29 mouse cellular contexts compared by ENCODE assay signal in the genomic region with DNA sequence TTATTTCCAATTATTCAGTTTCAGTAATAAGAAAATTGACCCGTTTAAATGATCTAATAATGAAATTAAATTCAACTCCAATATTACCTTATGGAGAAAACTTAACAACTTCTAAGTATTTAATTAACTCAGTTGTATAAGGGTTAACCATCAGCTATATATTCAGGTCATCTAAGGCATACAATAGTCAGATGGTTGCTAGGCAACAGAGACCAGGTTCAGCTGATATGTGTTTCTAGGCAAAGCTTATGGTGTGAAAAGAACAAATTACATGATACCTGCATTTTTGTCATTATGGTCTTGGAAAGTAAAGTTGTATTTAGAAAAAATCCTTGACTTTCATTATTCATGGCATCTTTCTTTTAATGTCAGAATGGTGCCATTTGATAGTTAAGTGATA.
DNase-seq lines count a peak whose midpoint lies in the region; ATAC-seq and TF ChIP-seq lines count a peak whose summit lies in the region.
"Had no signal": no experiment of that assay in that cellular context is flagged by ENCODE, and none has a peak within 500 bp of the region (broad histone marks: within the 10 kb centered on the region; RNA-seq: fewer than 3 reads in every experiment).

No protein-coding gene starts in this region.

- no peak for TF ChIP-seq CTCF in brain, embryonic 14.5 days (IDR thresholded peaks at IDR 0.05; ENCODE audit: borderline replicate concordance, extremely low read depth, insufficient read depth, insufficient read length)

- no peak for ATAC-seq in forebrain, embryonic 14.5 days
- ATAC-seq in forebrain, embryonic 11.5 days (replicated peaks; ENCODE audit: low FRiP score), result no peak
- no peak for ATAC-seq in midbrain, embryonic 14.5 days (ENCODE audit: low FRiP score, low TSS enrichment)
- no peak for ATAC-seq in midbrain, embryonic 11.5 days (ENCODE audit: low FRiP score)
- ATAC-seq: forebrain, embryonic 15.5 days; inflammation-experienced regulatory T-cells, adult 6 months; intestine, embryonic 16.5 days; Patski had no signal

- H3K4me2 ChIP-seq in forebrain, embryonic 14.5 days (ENCODE audit: low read length), result no peak overlapping the region
- H3K4me2 ChIP-seq in forebrain, embryonic 11.5 days (ENCODE audit: low read depth, low read length, severe bottlenecking), result no peak overlapping the region
- no peak overlapping the region for H3K4me2 ChIP-seq in midbrain, embryonic 14.5 days (ENCODE audit: low read length)
- H3K4me2 ChIP-seq in midbrain, embryonic 11.5 days, result no peak overlapping the region
- H3K4me2 ChIP-seq: forebrain, embryonic 15.5 days; heart, embryonic 12.5 days; heart, embryonic 15.5 days; hindbrain, embryonic 12.5 days; hindbrain, embryonic 15.5 days had no signal

- no peaks in the 10 kb centered on the region for H3K27me3 ChIP-seq in forebrain, embryonic 14.5 days (replicated peaks; ENCODE audit: control insufficient read depth, insufficient read depth, low read length)
- no peaks in the 10 kb centered on the region for H3K27me3 ChIP-seq in forebrain, embryonic 11.5 days (ENCODE audit: control insufficient read depth, insufficient read depth, low read length)
- no peaks in the 10 kb centered on the region for H3K27me3 ChIP-seq in midbrain, embryonic 14.5 days (ENCODE audit: control insufficient read depth, insufficient read depth, low read length)
- no peaks in the 10 kb centered on the region for H3K27me3 ChIP-seq in midbrain, embryonic 11.5 days (ENCODE audit: control insufficient read depth, insufficient read depth, low read length)
- H3K27me3 ChIP-seq: CH12.LX; forebrain, embryonic 15.5 days; heart, embryonic 12.5 days; heart, embryonic 15.5 days; hindbrain, embryonic 12.5 days; hindbrain, embryonic 15.5 days had no signal

- no peaks in the 10 kb centered on the region for H3K4me1 ChIP-seq in forebrain, embryonic 14.5 days (ENCODE audit: control insufficient read depth, insufficient read depth, low read length)
- no peaks in the 10 kb centered on the region for H3K4me1 ChIP-seq in forebrain, embryonic 11.5 days (replicated peaks; ENCODE audit: control insufficient read depth, insufficient read depth, low read length)
- no peaks in the 10 kb centered on the region for H3K4me1 ChIP-seq in midbrain, embryonic 14.5 days (ENCODE audit: control insufficient read depth, insufficient read depth, low read length)
- no peaks in the 10 kb centered on the region for H3K4me1 ChIP-seq in midbrain, embryonic 11.5 days (ENCODE audit: control insufficient read depth, insufficient read depth, low read length)
- H3K4me1 ChIP-seq: forebrain, embryonic 10.5 days; forebrain, embryonic 15.5 days; heart, embryonic 12.5 days; heart, embryonic 15.5 days; hindbrain, embryonic 12.5 days; hindbrain, embryonic 15.5 days had no signal

- no peak overlapping the region for H3K27ac ChIP-seq in forebrain, embryonic 14.5 days (ENCODE audit: low read depth, low read length)
- H3K27ac ChIP-seq in forebrain, embryonic 11.5 days (ENCODE audit: low read depth, low read length), result no peak overlapping the region
- H3K27ac ChIP-seq in midbrain, embryonic 14.5 days (replicated peaks; ENCODE audit: low read depth, low read length), result no peak overlapping the region
- no peak overlapping the region for H3K27ac ChIP-seq in midbrain, embryonic 11.5 days (ENCODE audit: low read depth, low read length)
- H3K27ac ChIP-seq: forebrain, embryonic 10.5 days; forebrain, embryonic 15.5 days; heart, embryonic 15.5 days; hindbrain, embryonic 12.5 days; hindbrain, embryonic 15.5 days had no signal

- WGBS in forebrain, embryonic 14.5 days, result 82% methylated on average over 1 of the region's 1 CpGs
- 83% methylated on average over 1 of the region's 1 CpGs for WGBS in forebrain, embryonic 11.5 days
- 69% methylated on average over 1 of the region's 1 CpGs for WGBS in midbrain, embryonic 14.5 days
- 69% methylated on average over 1 of the region's 1 CpGs for WGBS in midbrain, embryonic 11.5 days

- H3K9me3 ChIP-seq in forebrain, embryonic 14.5 days (replicated peaks; ENCODE audit: control insufficient read depth, low read length), result no peaks in the 10 kb centered on the region
- H3K9me3 ChIP-seq in forebrain, embryonic 11.5 days (ENCODE audit: control insufficient read depth, low read length), result no peaks in the 10 kb centered on the region
- H3K9me3 ChIP-seq in midbrain, embryonic 14.5 days (ENCODE audit: control insufficient read depth, low read length), result no peaks in the 10 kb centered on the region
- H3K9me3 ChIP-seq in midbrain, embryonic 11.5 days (ENCODE audit: control insufficient read depth, low read length), result no peaks in the 10 kb centered on the region
- H3K9me3 ChIP-seq: forebrain, embryonic 10.5 days; forebrain, embryonic 15.5 days; G1E; heart, embryonic 12.5 days; heart, embryonic 15.5 days; hindbrain, embryonic 12.5 days; hindbrain, embryonic 15.5 days had no signal

- no peak for TF ChIP-seq POLR2A in brain, embryonic 14.5 days (IDR thresholded peaks at IDR 0.05; ENCODE audit: borderline replicate concordance, extremely low read depth, insufficient read depth, insufficient read length, poor library complexity, severe bottlenecking)

- H3K9ac ChIP-seq in forebrain, embryonic 14.5 days (ENCODE audit: low read length), result no peak overlapping the region
- no peak overlapping the region for H3K9ac ChIP-seq in forebrain, embryonic 11.5 days (ENCODE audit: low read length)
- no peak overlapping the region for H3K9ac ChIP-seq in midbrain, embryonic 14.5 days (replicated peaks; ENCODE audit: low read length)
- H3K9ac ChIP-seq in midbrain, embryonic 11.5 days (ENCODE audit: low read length), result no peak overlapping the region
- H3K9ac ChIP-seq: forebrain, embryonic 15.5 days; heart, embryonic 12.5 days; heart, embryonic 15.5 days; hindbrain, embryonic 12.5 days; hindbrain, embryonic 15.5 days had no signal

- H3K4me3 ChIP-seq in forebrain, embryonic 14.5 days (ENCODE audit: low read depth, low read length), result no peak overlapping the region
- H3K4me3 ChIP-seq in forebrain, embryonic 11.5 days (ENCODE audit: low read depth, low read length), result no peak overlapping the region
- no peak overlapping the region for H3K4me3 ChIP-seq in midbrain, embryonic 14.5 days (replicated peaks; ENCODE audit: low read depth, low read length)
- H3K4me3 ChIP-seq in midbrain, embryonic 11.5 days (ENCODE audit: low read depth, low read length), result no peak overlapping the region
- H3K4me3 ChIP-seq: forebrain, embryonic 10.5 days; forebrain, embryonic 15.5 days; heart, embryonic 12.5 days; heart, embryonic 15.5 days; hindbrain, embryonic 12.5 days; hindbrain, embryonic 15.5 days had no signal

- DNase-seq in forebrain, embryonic 14.5 days (ENCODE audit: low spot score), result peak; percentile 30
- DNase-seq in forebrain, embryonic 11.5 days (ENCODE audit: low spot score), result no peak
- DNase-seq in midbrain, embryonic 14.5 days, result peak; percentile 67
- no peak for DNase-seq in midbrain, embryonic 11.5 days (ENCODE audit: low spot score, missing footprints)
- DNase-seq in brain, embryonic 14.5 days (ENCODE audit: low read depth), result peak; percentile 58
- DNase-seq in right cerebral cortex, postnatal 10 days (ENCODE audit: low spot score in 2 of 2), result no peak
- DNase-seq: adrenal gland, postnatal 10 days; adrenal gland, postnatal 36 days; B cell, adult 2 months; cerebellum, adult 11 months; cerebellum, adult 2 months; cerebellum, adult 9-11 months; cerebellum, postnatal 25 days; embryo, embryonic 11 days; gastrocnemius, postnatal 25 days; heart, adult 18-20 months; heart, postnatal 10 days; heart, postnatal 36 days had no signal

- no peaks in the 10 kb centered on the region for H3K36me3 ChIP-seq in forebrain, embryonic 14.5 days (ENCODE audit: control insufficient read depth, insufficient read depth, low read length)
- H3K36me3 ChIP-seq in forebrain, embryonic 11.5 days (ENCODE audit: control insufficient read depth, insufficient read depth, low read length), result no peaks in the 10 kb centered on the region
- H3K36me3 ChIP-seq in midbrain, embryonic 14.5 days (ENCODE audit: control insufficient read depth, insufficient read depth, low read length), result no peaks in the 10 kb centered on the region
- no peaks in the 10 kb centered on the region for H3K36me3 ChIP-seq in midbrain, embryonic 11.5 days (ENCODE audit: control insufficient read depth, insufficient read depth, low read length)
- H3K36me3 ChIP-seq: forebrain, embryonic 10.5 days; forebrain, embryonic 15.5 days; G1E; heart, embryonic 12.5 days; heart, embryonic 15.5 days; hindbrain, embryonic 12.5 days; hindbrain, embryonic 15.5 days had no signal

Comparison
In these comparisons a context has a peak if more than half of its experiments do, and no peak if none do; other contexts are left out.
1. DNase-seq: peak in forebrain, embryonic 14.5 days (single experiment), midbrain, embryonic 14.5 days (single experiment) and brain, embryonic 14.5 days (single experiment); none in forebrain, embryonic 11.5 days (single experiment), midbrain, embryonic 11.5 days (single experiment) and right cerebral cortex, postnatal 10 days (0 of 2).